ENCODE assay signal across 47 mouse cellular contexts in genomic region chrX:102666641-102667040, GRCm38 (mm10). TPM values are rescaled to one million over a fixed set of nuclear protein-coding genes. Genes with fewer than 3 reads are reported as not detected.
"Had no signal": no experiment of that assay in that cellular context is flagged by ENCODE, and none has a peak within 500 bp of the region (broad histone marks: within the 10 kb centered on the region; RNA-seq: fewer than 3 reads in every experiment).

No protein-coding gene starts in this region.

- H3K27me3 ChIP-seq: limb, embryonic 13.5 days; liver, embryonic 13.5 days; liver, embryonic 15.5 days; lung, embryonic 15.5 days; midbrain, embryonic 12.5 days; midbrain, embryonic 15.5 days; neural tube, embryonic 12.5 days; neural tube, embryonic 13.5 days had no signal

- H3K9me3 ChIP-seq: limb, embryonic 10.5 days; limb, embryonic 12.5 days; limb, embryonic 13.5 days; limb, embryonic 15.5 days; liver, embryonic 12.5 days; liver, embryonic 13.5 days; liver, embryonic 15.5 days; lung, embryonic 15.5 days; megakaryocyte, embryonic 14.5 days; midbrain, embryonic 10.5 days; midbrain, embryonic 12.5 days; midbrain, embryonic 13.5 days; midbrain, embryonic 15.5 days; neural tube, embryonic 12.5 days; neural tube, embryonic 13.5 days had no signal

- H3K4me3 ChIP-seq: limb, embryonic 10.5 days; limb, embryonic 12.5 days; limb, embryonic 13.5 days; limb, embryonic 15.5 days; liver, embryonic 12.5 days; liver, embryonic 13.5 days; liver, embryonic 15.5 days; lung, embryonic 15.5 days; megakaryocyte, embryonic 14.5 days; midbrain, embryonic 10.5 days; midbrain, embryonic 12.5 days; midbrain, embryonic 13.5 days; midbrain, embryonic 15.5 days; myocyte; neural tube, embryonic 12.5 days; neural tube, embryonic 13.5 days had no signal

- ATAC-seq: liver, embryonic 12.5 days; liver, postnatal 0 days; lung, postnatal 0 days; midbrain, embryonic 13.5 days; midbrain, embryonic 15.5 days; midbrain, embryonic 16.5 days had no signal

- H3K4me2 ChIP-seq: limb, embryonic 12.5 days; limb, embryonic 13.5 days; limb, embryonic 15.5 days; liver, embryonic 12.5 days; liver, embryonic 13.5 days; liver, embryonic 15.5 days; lung, embryonic 14.5 days; lung, embryonic 15.5 days; midbrain, embryonic 11.5 days; midbrain, embryonic 12.5 days; midbrain, embryonic 13.5 days; midbrain, embryonic 15.5 days; neural tube, embryonic 12.5 days; neural tube, embryonic 13.5 days had no signal

- H3K27ac ChIP-seq: limb, embryonic 10.5 days; limb, embryonic 12.5 days; limb, embryonic 13.5 days; limb, embryonic 15.5 days; liver, embryonic 12.5 days; liver, embryonic 13.5 days; liver, embryonic 14.5 days; liver, embryonic 15.5 days; lung, embryonic 15.5 days; macrophage; midbrain, embryonic 10.5 days; midbrain, embryonic 12.5 days; midbrain, embryonic 13.5 days; midbrain, embryonic 15.5 days; neural tube, embryonic 12.5 days; neural tube, embryonic 13.5 days had no signal

- DNase-seq: left cerebral cortex, postnatal 4 days; liver; liver, embryonic 13.5 days; liver, postnatal 0 days; lung, adult 18-20 months; lung, adult 2 months; lung, embryonic 14.5 days; lung, postnatal 10 days; lung, postnatal 14 days; lung, postnatal 36 days; lung, postnatal 4 days; midbrain, embryonic 14.5 days had no signal

- H3K9ac ChIP-seq: limb, embryonic 12.5 days; limb, embryonic 13.5 days; limb, embryonic 15.5 days; liver, embryonic 12.5 days; liver, embryonic 13.5 days; liver, embryonic 14.5 days; liver, embryonic 15.5 days; liver, postnatal 0 days; lung, embryonic 14.5 days; lung, embryonic 15.5 days; midbrain, embryonic 12.5 days; midbrain, embryonic 13.5 days; midbrain, embryonic 15.5 days; neural tube, embryonic 12.5 days; neural tube, embryonic 13.5 days had no signal

- H3K4me1 ChIP-seq: limb, embryonic 10.5 days; limb, embryonic 12.5 days; limb, embryonic 13.5 days; limb, embryonic 15.5 days; liver, embryonic 12.5 days; liver, embryonic 13.5 days; liver, embryonic 15.5 days; lung, embryonic 15.5 days; megakaryocyte, embryonic 14.5 days; midbrain, embryonic 10.5 days; midbrain, embryonic 12.5 days; midbrain, embryonic 13.5 days; midbrain, embryonic 15.5 days; neural tube, embryonic 12.5 days; neural tube, embryonic 13.5 days had no signal

- H3K36me3 ChIP-seq: limb, embryonic 10.5 days; limb, embryonic 12.5 days; limb, embryonic 13.5 days; limb, embryonic 15.5 days; liver, embryonic 12.5 days; liver, embryonic 13.5 days; liver, embryonic 15.5 days; lung, embryonic 15.5 days; midbrain, embryonic 10.5 days; midbrain, embryonic 12.5 days; midbrain, embryonic 13.5 days; midbrain, embryonic 15.5 days; neural tube, embryonic 12.5 days; neural tube, embryonic 13.5 days had no signal

RNA-seq across cellular contexts. Expression of gene Gm3880, which starts 20.1 kb away (rescaled TPM):
- total RNA-seq: left cerebral cortex, postnatal 10 days; left cerebral cortex, postnatal 14 days; left cerebral cortex, postnatal 25 days; left cerebral cortex, postnatal 36 days; left cerebral cortex, postnatal 4 days; liver, adult 2 months; megakaryocyte progenitor cell, adult 5-6 weeks; megakaryocyte, adult 5-6 weeks; megakaryocyte-erythroid progenitor cell, adult 5-6 weeks; midbrain, postnatal 0 days; monocyte, adult 5-6 weeks had no signal
- polyA plus RNA-seq: limb, embryonic 10.5 days; limb, embryonic 11.5 days; limb, embryonic 12.5 days; limb, embryonic 13.5 days; limb, embryonic 14.5 days; limb, embryonic 15.5 days; liver, adult 2 months; liver, embryonic 12.5 days; liver, embryonic 13.5 days; liver, embryonic 14.5 days; liver, embryonic 15.5 days; liver, embryonic 16.5 days; liver, postnatal 0 days; lung, adult 2 months; lung, embryonic 14.5 days; lung, embryonic 15.5 days; lung, embryonic 16.5 days; lung, postnatal 0 days; macrophage; midbrain, embryonic 10.5 days; midbrain, embryonic 11.5 days; midbrain, embryonic 12.5 days; midbrain, embryonic 13.5 days; midbrain, embryonic 14.5 days; midbrain, embryonic 15.5 days; midbrain, embryonic 16.5 days; midbrain, postnatal 0 days; myocyte; neural tube, embryonic 11.5 days; neural tube, embryonic 12.5 days; neural tube, embryonic 13.5 days had no signal

RNA-seq across cellular contexts. Expression of gene Gm9112, which starts 40.8 kb away (rescaled TPM):
- total RNA-seq: left cerebral cortex, postnatal 10 days; left cerebral cortex, postnatal 14 days; left cerebral cortex, postnatal 25 days; left cerebral cortex, postnatal 36 days; left cerebral cortex, postnatal 4 days; liver, adult 2 months; megakaryocyte progenitor cell, adult 5-6 weeks; megakaryocyte, adult 5-6 weeks; megakaryocyte-erythroid progenitor cell, adult 5-6 weeks; midbrain, postnatal 0 days; monocyte, adult 5-6 weeks had no signal
- polyA plus RNA-seq: limb, embryonic 10.5 days; limb, embryonic 11.5 days; limb, embryonic 12.5 days; limb, embryonic 13.5 days; limb, embryonic 14.5 days; limb, embryonic 15.5 days; liver, adult 2 months; liver, embryonic 12.5 days; liver, embryonic 13.5 days; liver, embryonic 14.5 days; liver, embryonic 15.5 days; liver, embryonic 16.5 days; liver, postnatal 0 days; lung, adult 2 months; lung, embryonic 14.5 days; lung, embryonic 15.5 days; lung, postnatal 0 days; macrophage; midbrain, embryonic 10.5 days; midbrain, embryonic 11.5 days; midbrain, embryonic 12.5 days; midbrain, embryonic 13.5 days; midbrain, embryonic 14.5 days; midbrain, embryonic 15.5 days; midbrain, embryonic 16.5 days; midbrain, postnatal 0 days; myocyte; neural tube, embryonic 11.5 days; neural tube, embryonic 12.5 days; neural tube, embryonic 13.5 days had no signal

RNA-seq across cellular contexts. Expression of gene Dmrtc1b, which starts 41.0 kb away (rescaled TPM):
- total RNA-seq: left cerebral cortex, postnatal 10 days; left cerebral cortex, postnatal 14 days; left cerebral cortex, postnatal 25 days; left cerebral cortex, postnatal 36 days; left cerebral cortex, postnatal 4 days; liver, adult 2 months; megakaryocyte progenitor cell, adult 5-6 weeks; megakaryocyte, adult 5-6 weeks; megakaryocyte-erythroid progenitor cell, adult 5-6 weeks; midbrain, postnatal 0 days; monocyte, adult 5-6 weeks had no signal
- polyA plus RNA-seq: limb, embryonic 10.5 days; limb, embryonic 11.5 days; limb, embryonic 12.5 days; limb, embryonic 13.5 days; limb, embryonic 14.5 days; limb, embryonic 15.5 days; liver, adult 2 months; liver, embryonic 12.5 days; liver, embryonic 13.5 days; liver, embryonic 14.5 days; liver, embryonic 15.5 days; liver, embryonic 16.5 days; liver, postnatal 0 days; lung, adult 2 months; lung, embryonic 14.5 days; lung, embryonic 15.5 days; lung, embryonic 16.5 days; lung, postnatal 0 days; macrophage; midbrain, embryonic 10.5 days; midbrain, embryonic 11.5 days; midbrain, embryonic 12.5 days; midbrain, embryonic 13.5 days; midbrain, embryonic 14.5 days; midbrain, embryonic 15.5 days; midbrain, embryonic 16.5 days; midbrain, postnatal 0 days; myocyte; neural tube, embryonic 11.5 days; neural tube, embryonic 12.5 days; neural tube, embryonic 13.5 days had no signal
